Mouse (Mus musculus): Measurements from ENCODE around the gene Csf1.

Csf1 gene

GRCm38 (mm10) chr3:107700625-107701024 lies 59.6 kb downstream of the Csf1 start:
- no peak for DNase-seq

- DNase-seq = no peak
Observed at GRCm38 (mm10) chr3:107696910-107697309, 63.4 kb downstream of the Csf1 start.

- DNase-seq = peak; percentile 99
Observed at GRCm38 (mm10) chr3:107695948-107696881, 64.1 kb downstream of the Csf1 start, which contains the start of gene Ahcyl1. Gene Ahcyl1 (minus strand): TSS chr3:107696560.

- no peak for DNase-seq
Observed at GRCm38 (mm10) chr3:107695219-107695947, 64.9 kb downstream of the Csf1 start.

- DNase-seq = no peak
Observed at GRCm38 (mm10) chr3:107694256-107694900, 65.9 kb downstream of the Csf1 start.
